Mouse (Mus musculus) hematopoietic stem cell, adult 5-6 weeks (primary cell): ENCODE results near the gene Vstm5. TPM values are rescaled to one million over a fixed set of nuclear protein-coding genes. Genes with fewer than 3 reads are reported as not detected.
"Not testable (repeated sequence)": the region's sequence is repeated elsewhere in the genome, so short reads cannot be mapped to it uniquely, and the experiment has no call there.

Source experiments
- ATAC-seq, 2 experiments: fragments of 125-278 bp in 1 of 2; replicated peaks in 1 of 2; 2 replicates each; pipeline ENCODE4 v1.8.0; 2016 to 2017; ENCODE audit warnings: inconsistent platforms in 2 of 2, mild to moderate bottlenecking in 2 of 2, moderate number of reproducible peaks in 2 of 2, low read depth in 1 of 2, moderate TSS enrichment in 1 of 2; ENCODE audit not compliant: low FRiP score in 2 of 2, poor library complexity in 2 of 2, severe bottlenecking in 2 of 2, insufficient read depth in 1 of 2, low TSS enrichment in 1 of 2
- total RNA-seq: library from RNA; stranded (forward); fragments of 172-1452, 232-1000 nt; gene quantifications from 2 replicates; pipeline ENCODE4 v1.2.3, GENCODE M21; 2017

The Vstm5 gene
- total RNA-seq, result 1.4 TPM in 1 of 2 replicates, not detected in the other

DNA sequence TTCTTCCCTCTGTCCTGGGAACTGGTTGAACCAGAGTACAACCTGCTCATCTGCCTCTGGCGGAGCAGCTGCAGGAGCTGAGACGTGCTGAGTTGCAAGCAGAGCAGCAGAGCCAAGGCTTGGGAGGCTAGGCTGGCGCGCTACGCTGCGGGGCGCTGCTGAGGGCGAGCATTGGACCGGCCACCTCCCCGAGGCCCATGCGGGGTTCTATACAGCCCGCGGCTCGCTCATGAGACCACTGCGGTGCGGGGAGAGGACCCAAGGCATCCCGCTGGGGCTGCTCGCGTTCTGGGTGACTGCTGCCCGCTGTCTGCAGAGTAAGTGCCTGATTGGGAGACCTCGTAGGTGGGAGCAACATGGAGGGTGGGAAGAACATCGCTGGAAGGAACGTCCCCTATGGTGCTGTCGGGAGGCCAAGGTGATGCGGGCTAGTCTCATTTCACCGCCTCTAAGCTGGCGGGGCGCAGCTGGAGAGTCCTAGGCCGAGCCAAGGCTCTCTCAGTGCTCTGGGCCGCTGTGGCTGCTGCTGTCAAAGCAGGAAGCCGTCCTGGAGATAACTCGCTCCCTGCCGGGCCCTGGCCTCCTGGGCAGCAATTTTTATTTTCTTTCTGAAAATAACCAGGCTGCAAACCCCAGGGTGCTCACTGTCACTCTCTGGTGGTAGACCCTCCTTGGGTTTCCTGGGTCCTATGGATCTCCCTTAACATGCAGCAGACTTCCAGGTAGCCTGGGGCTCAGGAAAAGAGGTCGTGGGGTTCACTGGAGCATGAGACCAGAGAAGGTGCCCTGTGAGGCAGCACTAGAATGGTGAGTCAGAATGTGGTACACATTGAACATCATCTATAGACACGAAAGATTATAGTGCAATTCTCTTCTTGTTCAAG lies at the start of gene Vstm5:
Vstm5 (plus strand) TSS at position 4 of the 884 bp plus-strand sequence.
- ATAC-seq, result peak; percentile 70 to 74

DNA sequence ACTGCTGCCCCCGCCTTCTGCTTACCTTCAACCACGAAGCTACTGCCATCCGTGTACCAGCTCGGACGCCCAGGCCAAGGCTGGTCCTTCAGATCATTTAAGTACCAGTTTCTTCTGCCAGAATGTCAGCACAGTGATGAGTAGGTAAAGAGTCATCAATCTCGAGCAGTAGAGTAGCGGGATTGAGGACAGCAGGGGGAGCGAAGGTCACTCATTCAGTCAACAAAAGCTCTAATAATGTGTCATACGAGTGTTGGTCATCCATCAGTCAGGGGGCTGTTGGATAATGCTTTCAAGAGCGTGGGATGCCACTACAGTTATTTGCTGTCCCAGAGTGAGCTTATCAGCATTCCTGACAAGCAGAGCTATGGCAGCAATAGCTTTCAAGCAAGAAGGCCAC lies 44.0 kb upstream of the Vstm5 start:
- not testable (repeated sequence) for ATAC-seq

DNA sequence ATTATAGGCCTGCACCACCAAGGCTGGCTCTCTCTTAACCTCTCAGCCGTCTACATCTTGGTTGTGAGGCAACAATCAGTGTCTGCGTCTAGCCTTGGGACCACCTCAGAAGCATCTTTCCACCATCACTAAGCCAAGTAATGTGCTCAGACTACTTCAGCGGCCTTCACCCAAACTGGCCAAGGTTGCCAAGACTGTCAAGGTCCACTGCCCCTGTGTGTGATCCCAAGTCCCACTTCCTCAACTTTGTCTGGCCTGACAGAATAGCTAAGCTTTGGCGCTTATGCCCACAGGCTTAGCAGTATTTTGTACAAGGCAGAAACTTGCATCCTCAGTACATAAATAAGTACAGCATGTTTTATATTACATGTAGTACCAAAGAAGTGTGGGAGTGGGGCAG lies 32.2 kb upstream of the Vstm5 start:
- no peak for ATAC-seq

DNA sequence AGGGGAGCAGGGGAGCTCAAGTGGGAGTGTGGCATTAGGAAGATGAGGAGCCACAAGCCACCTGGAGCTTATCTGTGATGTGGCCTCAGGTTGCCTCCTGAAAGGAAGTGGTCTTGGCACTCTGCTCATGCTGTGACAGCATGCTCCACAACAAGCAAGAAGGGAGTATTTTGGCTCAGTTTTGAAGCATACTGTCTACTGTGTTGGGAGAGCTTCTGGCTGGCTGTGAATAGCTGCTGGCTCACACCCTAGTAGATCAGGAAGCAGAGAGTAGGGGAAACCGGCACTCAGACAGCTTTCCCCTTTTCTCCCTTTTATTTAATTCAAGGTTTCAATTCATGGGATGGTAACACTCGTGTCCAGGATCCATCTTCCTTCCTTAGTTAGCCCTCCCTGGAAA lies 29.5 kb upstream of the Vstm5 start:
- ATAC-seq, result no peak

DNA sequence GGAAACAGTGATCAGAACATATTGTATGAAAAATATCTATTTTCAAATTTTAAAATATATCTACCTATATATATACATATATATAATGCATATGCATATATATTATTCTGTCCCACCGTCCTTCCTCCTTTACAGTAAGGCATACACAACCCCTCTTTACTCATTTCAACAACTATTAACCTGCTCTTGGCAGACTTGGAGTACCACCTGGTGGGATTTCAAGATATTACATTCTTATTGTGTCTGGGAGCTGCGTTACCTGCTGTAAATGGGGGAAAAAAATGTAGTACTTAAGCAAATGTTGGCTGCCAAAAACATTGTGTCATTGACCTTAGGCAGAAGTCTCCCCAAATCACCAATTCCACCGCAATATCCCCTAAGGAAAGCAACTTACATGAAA lies 27.0 kb upstream of the Vstm5 start:
- no peak for ATAC-seq

DNA sequence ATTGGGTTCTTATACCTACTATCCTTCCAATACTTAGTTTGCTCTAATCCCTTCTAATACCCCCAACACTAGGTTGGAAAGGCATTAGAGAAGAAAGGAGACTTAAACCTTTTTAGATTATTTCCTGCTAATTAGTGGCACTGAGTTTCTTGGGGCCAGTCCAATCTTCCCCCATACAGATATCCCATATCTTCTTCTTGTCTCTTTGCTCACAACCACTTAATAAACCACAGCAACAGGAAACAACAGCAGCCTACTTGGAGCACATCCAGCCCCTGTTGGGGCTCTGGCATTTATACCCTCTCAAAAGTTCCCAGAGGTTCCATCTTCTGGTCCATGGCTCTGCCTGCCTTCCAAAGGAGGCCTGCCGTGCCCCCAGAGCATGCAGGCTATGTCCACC lies 25.1 kb upstream of the Vstm5 start:
- ATAC-seq, result no peak

DNA sequence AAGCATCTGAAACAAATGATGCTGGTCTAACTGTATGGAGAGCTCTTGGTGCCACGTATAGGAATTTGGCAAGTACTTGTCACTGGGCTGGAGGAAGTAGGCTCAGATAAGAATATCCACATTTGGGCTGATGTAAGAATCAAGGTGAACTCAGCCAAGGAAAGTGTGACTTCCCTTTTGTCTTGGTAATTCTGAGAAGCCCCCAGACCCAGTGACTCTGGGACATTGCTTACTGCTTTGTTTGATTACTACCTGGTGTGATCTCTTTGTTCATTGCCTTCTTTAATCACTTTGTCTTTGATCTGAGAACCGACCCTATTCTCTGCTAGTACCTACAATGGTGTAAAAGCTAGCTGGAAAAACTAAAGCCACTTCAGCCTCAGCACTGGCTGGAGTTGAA lies 13.9 kb upstream of the Vstm5 start:
- ATAC-seq, result no peak

DNA sequence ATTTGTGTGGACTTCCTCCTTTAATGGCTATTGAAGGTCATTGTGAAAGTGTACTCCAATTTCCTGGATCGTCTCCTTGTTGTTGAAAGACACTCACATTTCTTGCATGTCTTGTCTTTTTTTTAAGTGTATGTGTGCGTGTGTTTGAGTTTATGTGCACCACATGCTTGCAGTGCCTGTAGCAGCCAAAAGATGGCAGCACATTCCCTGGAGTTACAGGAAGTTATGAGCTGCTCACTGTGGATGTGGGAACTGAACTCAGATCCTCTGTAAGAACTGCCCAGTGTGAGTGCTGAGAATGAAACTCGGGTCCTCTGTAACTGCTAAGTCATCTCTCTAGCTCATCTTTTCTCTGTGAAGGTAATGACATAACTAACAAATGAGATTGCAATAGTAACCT lies 6.4 kb upstream of the Vstm5 start:
- no peak for ATAC-seq

DNA sequence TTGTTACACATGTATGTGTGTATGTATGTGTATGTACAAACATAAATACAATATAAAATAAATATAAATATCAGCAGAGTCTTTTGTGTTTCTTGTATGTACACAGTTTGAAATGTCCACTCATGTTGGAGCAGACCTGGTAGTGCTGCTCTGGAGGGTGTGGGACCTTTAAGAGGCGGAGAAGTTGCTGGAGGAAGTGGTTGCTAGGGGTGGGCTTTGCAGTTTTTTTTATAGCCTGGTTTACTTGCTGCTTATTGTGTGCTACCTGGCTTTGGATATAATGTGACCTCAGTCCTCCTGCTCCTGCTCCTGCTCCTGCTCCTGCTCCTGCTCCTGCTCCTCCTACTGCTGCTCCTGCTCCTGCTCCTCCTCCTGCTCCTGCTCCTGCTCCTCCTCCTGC lies 5.2 kb upstream of the Vstm5 start:
- ATAC-seq, result no peak

DNA sequence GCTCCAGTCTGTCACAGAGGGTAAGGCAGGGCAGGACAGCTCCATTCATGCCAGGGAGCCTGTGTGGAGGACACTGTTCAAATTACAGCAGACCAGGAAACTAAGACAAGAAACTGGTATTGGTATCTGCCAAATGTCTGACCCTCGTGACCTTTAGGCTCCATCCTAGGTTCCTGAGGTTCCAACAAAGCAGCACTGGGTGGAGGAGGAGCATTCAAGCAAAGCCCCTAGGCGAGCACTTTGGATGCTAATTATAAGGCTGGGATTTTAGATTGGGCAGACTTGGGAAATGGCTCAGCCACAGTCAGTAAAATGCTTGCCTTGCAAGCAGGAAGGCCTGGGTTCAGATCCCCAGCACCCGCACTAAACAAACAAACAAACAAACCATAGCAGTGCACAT lies 2.9 kb upstream of the Vstm5 start:
- no peak for ATAC-seq

DNA sequence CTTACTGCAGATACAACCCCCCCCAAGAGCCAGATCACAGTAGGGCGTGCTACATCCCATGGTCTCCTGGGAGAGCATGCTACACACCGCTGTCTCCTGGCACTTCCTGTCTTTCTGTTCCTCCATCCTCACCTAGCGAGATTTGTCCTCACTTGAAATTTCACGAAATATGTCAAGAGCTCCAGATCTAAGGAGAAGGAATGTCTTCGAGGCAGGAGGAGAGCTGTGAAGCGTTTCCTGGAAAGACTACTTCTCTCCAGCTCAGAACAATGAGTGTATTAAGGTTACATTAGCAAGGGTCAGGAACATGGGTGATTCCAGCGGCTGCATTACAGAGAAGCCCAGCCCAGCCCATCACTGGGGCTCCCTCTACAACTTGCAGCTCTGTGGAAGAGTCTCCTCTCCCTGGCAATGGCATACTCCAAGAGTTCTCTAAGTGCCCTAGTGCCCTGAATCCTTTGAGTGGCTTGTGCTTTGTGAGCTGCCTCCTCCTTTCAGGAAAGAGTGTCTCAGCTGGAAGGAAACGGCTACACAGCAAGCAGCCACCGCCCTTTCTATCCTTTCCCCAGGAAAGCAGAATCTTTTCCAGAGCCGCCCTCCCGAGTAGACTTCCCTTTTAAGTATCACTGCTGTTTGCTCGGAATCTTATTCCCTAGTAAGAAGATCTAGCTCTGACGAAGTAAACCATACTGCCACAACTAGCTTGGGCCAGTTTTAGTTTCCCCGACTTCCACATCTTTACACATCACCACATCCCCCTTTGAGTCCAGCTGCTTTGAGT lies 1.1 kb upstream of the Vstm5 start:
- no peak for ATAC-seq

DNA sequence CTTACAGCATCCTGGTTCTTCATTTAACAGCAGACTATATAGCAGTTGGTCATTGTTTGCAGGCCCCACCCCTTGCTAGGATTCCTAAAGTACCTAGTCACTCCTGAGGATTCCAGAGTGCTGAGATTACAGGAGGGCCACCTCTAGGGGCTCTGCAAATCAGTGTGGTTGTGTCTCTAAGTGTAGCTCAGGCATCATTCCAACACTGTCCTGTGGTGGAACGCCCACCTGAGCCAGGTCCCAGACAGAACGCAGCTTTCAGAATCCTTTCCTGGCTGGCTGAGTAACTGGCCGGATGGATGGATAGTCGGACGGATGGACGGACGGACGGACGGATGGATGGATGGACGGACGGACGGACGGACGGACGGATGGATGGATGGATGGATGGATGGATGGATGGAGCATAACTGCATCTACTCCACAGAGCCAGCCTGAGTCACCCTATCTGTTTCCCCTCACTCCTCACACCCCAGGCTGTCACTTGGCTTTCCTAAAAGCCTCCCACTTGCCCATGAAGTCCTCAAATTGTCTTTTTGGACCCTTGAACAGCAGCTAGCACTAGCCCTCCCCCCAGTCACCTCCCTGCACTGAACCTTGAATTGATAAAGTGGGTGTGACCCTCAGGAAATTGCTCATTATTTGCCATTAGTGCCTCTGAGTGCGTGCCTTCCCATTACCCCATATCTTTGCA lies 401 bp upstream of the Vstm5 start:
- ATAC-seq, result no peak

DNA sequence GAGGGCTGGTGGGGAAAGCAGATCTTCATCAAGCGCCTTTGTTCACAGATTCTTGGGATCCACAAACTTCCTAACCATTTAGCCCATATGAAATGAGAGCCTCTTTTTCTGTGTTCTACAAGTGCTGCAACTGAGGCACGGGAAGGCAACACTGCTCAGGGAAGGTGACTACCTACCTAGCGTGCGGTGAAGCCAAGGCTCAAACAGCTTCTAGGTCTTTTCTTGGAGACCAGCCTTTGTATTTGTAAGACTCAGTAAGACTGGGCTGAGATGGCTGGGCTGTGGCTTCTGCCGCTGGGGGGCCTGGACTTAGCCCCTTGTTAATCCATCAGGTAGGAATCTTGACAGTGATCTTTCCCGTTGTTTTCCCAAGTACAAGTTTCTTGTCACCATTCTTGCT lies 1.2 kb downstream of the Vstm5 start:
- no peak for ATAC-seq

DNA sequence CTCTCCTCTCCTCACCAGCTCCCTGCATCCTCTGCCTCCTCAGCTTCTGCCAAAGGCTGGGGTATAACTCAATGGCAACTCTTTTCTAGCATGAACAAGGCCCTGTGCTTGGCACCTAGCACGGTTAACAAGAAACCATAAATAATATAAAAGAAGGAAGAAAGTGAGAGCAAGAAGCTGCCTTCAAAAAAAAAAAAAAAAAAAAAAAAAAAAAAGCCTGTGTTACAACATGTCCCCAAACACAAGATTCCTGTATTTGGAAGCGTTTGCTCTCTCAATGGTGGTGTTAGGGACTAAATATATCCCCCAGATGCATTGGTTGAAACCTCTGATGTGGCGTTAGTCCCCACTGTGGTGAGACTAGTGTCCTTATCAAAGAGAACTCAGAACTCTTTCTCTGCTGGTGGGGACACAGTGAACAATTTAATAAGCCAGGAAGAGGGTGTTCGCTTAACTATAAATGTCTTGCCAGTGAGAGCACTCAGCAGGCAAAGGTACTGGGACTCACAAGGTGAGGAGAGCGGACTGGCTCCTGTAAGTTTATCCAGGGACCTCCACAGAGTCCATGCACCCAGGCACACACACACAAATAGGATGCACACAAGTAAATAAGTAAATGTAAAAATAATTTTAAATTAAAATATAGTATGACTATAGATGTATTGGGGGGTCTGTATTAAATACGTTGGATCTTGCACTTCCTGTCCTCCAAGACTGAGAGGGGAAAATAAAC lies 2.2 kb downstream of the Vstm5 start:
- ATAC-seq, result no peak

DNA sequence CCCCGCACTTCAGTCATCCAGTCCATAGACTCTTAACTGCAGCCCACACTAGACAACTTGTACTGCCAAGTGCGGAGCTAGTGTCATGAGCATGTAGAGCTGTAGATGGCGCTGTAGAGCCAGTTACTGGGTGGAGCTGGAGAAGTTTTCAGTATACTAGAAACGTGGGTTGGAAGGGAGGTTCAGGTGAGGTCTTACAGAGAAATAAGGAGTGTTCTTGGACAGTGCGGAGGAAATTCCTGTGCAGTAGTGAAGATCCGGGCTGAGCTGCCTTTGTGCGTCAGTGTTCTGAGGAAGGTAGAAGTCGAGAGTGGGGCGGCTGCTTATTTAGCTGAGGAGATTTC lies 2.7 kb downstream of the Vstm5 start:
- ATAC-seq, result peak; percentile 57 to 71

DNA sequence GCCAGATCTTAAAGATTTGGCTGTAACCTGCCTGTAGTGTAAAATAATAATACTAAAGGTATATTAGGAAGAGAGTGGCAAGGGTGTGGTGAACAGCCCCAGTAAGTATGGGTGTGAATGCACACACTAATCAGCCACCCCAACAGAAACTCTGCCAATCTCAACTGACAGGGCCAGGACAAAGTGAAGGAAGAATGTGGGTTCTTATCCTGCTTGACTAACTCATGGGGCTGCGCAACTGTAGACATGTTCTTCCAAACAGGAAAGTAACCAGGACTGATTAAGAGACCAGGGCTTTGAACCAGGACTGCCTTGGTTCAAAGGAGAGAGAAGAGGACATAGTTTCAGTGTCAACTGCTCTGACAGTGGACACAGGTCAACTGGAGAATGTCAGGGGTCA lies 3.3 kb downstream of the Vstm5 start:
- no peak for ATAC-seq

DNA sequence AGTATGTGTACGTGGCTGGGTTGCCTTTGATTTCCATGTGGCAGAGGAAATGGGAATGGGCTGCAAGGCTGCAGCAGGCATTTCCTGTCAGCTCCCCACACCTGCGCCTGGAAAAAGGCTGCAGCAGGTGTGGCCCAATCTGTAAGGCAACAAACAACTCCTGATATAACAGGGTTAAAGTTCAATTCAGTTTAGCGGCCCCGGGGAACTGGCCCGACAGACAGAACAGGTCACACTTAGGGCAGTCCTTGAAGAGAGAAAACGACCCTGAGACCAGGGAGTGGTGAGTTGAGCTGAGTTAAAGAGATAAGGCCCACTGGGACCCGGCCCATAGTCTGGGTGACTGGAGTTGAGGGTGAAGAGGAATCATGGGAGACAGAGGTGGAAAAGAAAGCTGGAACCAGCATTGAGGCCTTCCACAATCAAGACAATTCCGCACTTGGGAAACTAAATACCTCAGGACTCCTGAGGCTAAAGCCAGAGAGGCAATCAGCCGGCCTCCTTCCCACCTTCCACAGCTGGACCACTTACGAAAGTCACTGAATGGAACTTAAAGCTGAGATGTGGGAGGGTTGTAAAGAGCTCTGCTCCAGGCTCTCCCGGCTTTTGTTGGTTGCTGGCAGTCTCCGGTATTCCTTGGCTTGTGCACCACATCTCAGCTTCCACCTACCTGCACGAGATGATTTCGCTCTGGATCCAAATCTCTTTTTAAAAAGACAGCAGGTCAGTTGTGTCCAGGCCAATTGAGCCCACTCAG lies 6.7 kb downstream of the Vstm5 start:
- no peak for ATAC-seq
